Mouse (Mus musculus) hindbrain, embryonic 12.5 days (tissue): Measurements from ENCODE around the gene Fsd2. TPM values are rescaled to one million over a fixed set of nuclear protein-coding genes. Genes with fewer than 3 reads are reported as not detected.
A peak's percentile ranks its signal among the peaks of the same experiment; 100 is the strongest.

Source experiments
- ATAC-seq: fragments of 200-750 bp; cut with Nextera tagmentation; 2 replicates; pipeline ENCODE4 v1.8.0; 2017; ENCODE audit warnings: moderate TSS enrichment; ENCODE audit not compliant: low FRiP score
- H3K27ac ChIP-seq: fragments of 300-500 bp; sonication (generic); 2 replicates; pipeline ENCODE4 v1.5.1; 2016; ENCODE audit warnings: mild to moderate bottlenecking
- H3K27me3 ChIP-seq: fragments of 300-500 bp; sonication (generic); 2 replicates; pipeline ENCODE4 v1.6.1; 2016; ENCODE audit warnings: mild to moderate bottlenecking
- H3K36me3 ChIP-seq: fragments of 300-500 bp; sonication (generic); 2 replicates; pipeline ENCODE4 v1.6.1; 2016; ENCODE audit warnings: mild to moderate bottlenecking
- H3K4me1 ChIP-seq: fragments of 300-500 bp; sonication (generic); 2 replicates; pipeline ENCODE4 v1.6.1; 2016
- H3K4me2 ChIP-seq: fragments of 300-500 bp; sonication (generic); replicated peaks from 2 replicates; pipeline ENCODE4 v1.6.1; 2016; ENCODE audit warnings: mild to moderate bottlenecking
- H3K4me3 ChIP-seq: fragments of 300-500 bp; sonication (generic); 2 replicates; pipeline ENCODE4 v1.5.1; 2016; ENCODE audit warnings: mild to moderate bottlenecking
- H3K9ac ChIP-seq: fragments of 300-500 bp; sonication (generic); 2 replicates; pipeline ENCODE4 v1.6.1; 2016; ENCODE audit warnings: mild to moderate bottlenecking, moderate library complexity
- H3K9me3 ChIP-seq: fragments of 300-500 bp; sonication (generic); replicated peaks from 2 replicates; pipeline ENCODE4 v1.6.1; 2016; ENCODE audit warnings: mild to moderate bottlenecking
- WGBS: fragments of 180-500 bp; shearing (Covaris S2); methylation state at CpG from one replicate; pipeline ENCODE4 v1.1.7; 2016; 5-methylcytosine and 5-hydroxymethylcytosine counted together
- polyA plus RNA-seq: library from polyadenylated mRNA; unstranded; fragments of >200 nt; fragmentation: Nextera tagmentation; extraction: Ambion mirVana; gene quantifications from 2 replicates; pipeline ENCODE4 v1.2.1, GENCODE M21; 2016

The Fsd2 gene
- polyA plus RNA-seq, 1 experiment from 2014 or later = 0.53 TPM

- peak; percentile 100 for ATAC-seq
- H3K36me3 ChIP-seq = peaks cover 12% of the 10 kb centered on the region
- under 1% methylated on average over 88 of the region's 96 CpGs for WGBS
- peak within 1 kb of the TSS; percentile 97 for H3K27ac ChIP-seq
- no peaks in the 10 kb centered on the region for H3K27me3 ChIP-seq
- H3K9me3 ChIP-seq = no peaks in the 10 kb centered on the region
- peak within 1 kb of the TSS; percentile 75 for H3K4me3 ChIP-seq
- peaks cover 16% of the 10 kb centered on the region for H3K4me1 ChIP-seq
- H3K9ac ChIP-seq = peak within 1 kb of the TSS; percentile 89
- peak within 1 kb of the TSS; percentile 59 for H3K4me2 ChIP-seq
Measured at GRCm38 (mm10) chr7:81571108-81571940, 4.6 kb upstream of the Fsd2 start, which contains the start of gene Whamm. Whamm (plus strand) TSS chr7:81571266.

GRCm38 (mm10) chr7:81570752-81571107, 4.0 kb upstream of the Fsd2 start:
- Histone ChIP-seq H3K9ac (no peak overlapping the region), H3K9me3 (no peaks in the 10 kb centered on the region), H3K4me3 (peak overlapping the region; percentile 75), H3K4me1 (peaks cover 17% of the 10 kb centered on the region), H3K27me3 (no peaks in the 10 kb centered on the region), H3K36me3 (peaks cover 8% of the 10 kb centered on the region), H3K27ac (no peak overlapping the region), H3K4me2 (peak overlapping the region; percentile 59)
- 4% methylated on average over 5 of the region's 5 CpGs for WGBS
- ATAC-seq = no peak

GRCm38 (mm10) chr7:81570271-81570670, 3.5 kb upstream of the Fsd2 start:
- Histone ChIP-seq H3K36me3 (peaks cover 5% of the 10 kb centered on the region), H3K9ac (no peak overlapping the region), H3K9me3 (no peaks in the 10 kb centered on the region), H3K4me3 (no peak overlapping the region), H3K27me3 (no peaks in the 10 kb centered on the region), H3K4me1 (peaks cover 22% of the 10 kb centered on the region), H3K4me2 (no peak overlapping the region), H3K27ac (no peak overlapping the region)
- WGBS = 93% methylated on average over 3 of the region's 3 CpGs
- ATAC-seq = no peak

DNA sequence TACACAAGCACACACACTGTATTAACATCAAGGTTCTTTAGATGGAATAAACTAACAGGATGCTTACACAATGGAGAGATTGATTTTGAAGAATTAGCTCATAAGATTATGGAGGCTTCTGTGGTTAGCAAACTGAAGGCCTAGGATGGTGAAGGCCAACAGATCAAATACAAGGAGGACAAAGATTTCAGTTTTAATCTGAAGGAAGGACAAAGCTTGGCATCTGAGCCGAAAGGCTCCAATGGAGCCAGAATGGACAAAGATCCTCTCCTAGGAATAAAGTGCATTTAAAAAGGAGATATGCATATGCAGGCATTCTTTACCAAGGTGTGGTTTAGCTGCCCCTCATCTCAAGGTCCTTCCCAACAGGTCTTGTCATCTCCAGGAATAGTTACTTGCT, 3.1 kb upstream of the Fsd2 start:
- no peak overlapping the region for H3K9ac ChIP-seq
- no peaks in the 10 kb centered on the region for H3K9me3 ChIP-seq
- peaks cover under 1% of the 10 kb centered on the region; the same call in 1 of the 2 replicates for H3K36me3 ChIP-seq
- no peak for ATAC-seq
- H3K4me3 ChIP-seq = no peak overlapping the region
- H3K27ac ChIP-seq = no peak overlapping the region
- no peak overlapping the region for H3K4me2 ChIP-seq
- 100% methylated on average over 1 of the region's 1 CpGs for WGBS
- no peaks in the 10 kb centered on the region for H3K27me3 ChIP-seq
- peaks cover 22% of the 10 kb centered on the region for H3K4me1 ChIP-seq

DNA sequence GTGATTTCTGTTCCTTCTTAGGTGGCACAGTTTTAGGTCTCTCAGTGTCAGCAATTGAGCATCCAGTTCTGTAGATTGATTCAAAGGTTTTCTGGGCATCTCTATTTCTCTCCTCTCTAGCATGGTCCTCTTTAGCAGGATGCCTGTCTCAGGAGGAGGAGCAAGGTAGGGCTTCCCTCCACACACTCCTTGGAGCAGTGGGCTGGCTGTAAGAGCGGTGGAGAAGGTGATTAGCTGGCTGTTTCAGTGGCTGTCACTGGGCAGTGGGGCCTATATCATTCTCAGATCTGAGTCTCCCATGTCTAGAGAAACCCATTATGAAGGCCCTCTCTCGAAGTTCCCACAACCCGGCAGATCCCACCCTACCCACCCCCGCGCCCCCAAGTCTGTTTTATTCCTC, 652 bp upstream of the Fsd2 start:
- H3K9ac ChIP-seq = no peak overlapping the region
- no peak overlapping the region for H3K4me3 ChIP-seq
- no peak for ATAC-seq
- no peak overlapping the region for H3K27ac ChIP-seq
- no peaks in the 10 kb centered on the region for H3K27me3 ChIP-seq
- no peaks in the 10 kb centered on the region for H3K9me3 ChIP-seq
- WGBS = 91% methylated on average over 5 of the region's 5 CpGs
- H3K4me2 ChIP-seq = no peak overlapping the region
- no peaks in the 10 kb centered on the region for H3K36me3 ChIP-seq
- H3K4me1 ChIP-seq = peaks cover 10% of the 10 kb centered on the region; the same call in 1 of the 2 replicates

DNA sequence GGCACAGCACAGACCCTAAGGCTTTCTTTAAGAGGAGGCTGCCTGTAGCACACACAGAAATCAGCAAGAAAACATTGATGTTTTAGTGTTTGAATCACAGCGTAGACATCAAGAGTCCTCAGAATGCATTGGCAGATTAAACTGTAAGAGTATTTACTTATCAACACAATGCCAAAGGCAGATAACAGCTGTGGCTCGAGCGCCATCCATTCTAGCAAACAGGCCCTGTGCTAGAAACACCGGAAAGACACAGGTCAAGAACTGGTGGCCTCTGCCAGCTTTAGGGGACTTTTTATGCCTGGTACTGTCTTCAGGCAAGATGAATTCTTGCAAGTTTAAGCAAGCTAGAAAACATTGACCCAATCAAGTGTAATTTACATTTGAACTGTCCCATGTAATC, 412 bp downstream of the Fsd2 start:
- no peak overlapping the region for H3K4me2 ChIP-seq
- H3K9ac ChIP-seq = no peak overlapping the region
- 0 out of 2 replicates have a peak, but pooled peaks cover 5% of the 10 kb centered on the region for H3K4me1 ChIP-seq
- no peaks in the 10 kb centered on the region for H3K9me3 ChIP-seq
- WGBS = 87% methylated on average over 4 of the region's 4 CpGs
- H3K4me3 ChIP-seq = no peak overlapping the region
- H3K36me3 ChIP-seq = no peaks in the 10 kb centered on the region
- no peak for ATAC-seq
- H3K27ac ChIP-seq = 0 out of 2 replicates have a peak overlapping the region, but pooled peaks have one; percentile 48
- no peaks in the 10 kb centered on the region for H3K27me3 ChIP-seq

- no peaks in the 10 kb centered on the region for H3K27me3 ChIP-seq
- H3K4me1 ChIP-seq = peaks cover 5% of the 10 kb centered on the region; the same call in 1 of the 2 replicates
- H3K9ac ChIP-seq = 0 out of 2 replicates have a peak overlapping the region, but pooled peaks have one; percentile 19
- no peaks in the 10 kb centered on the region for H3K9me3 ChIP-seq
- H3K36me3 ChIP-seq = no peaks in the 10 kb centered on the region
- no peak overlapping the region for H3K4me3 ChIP-seq
- no peak overlapping the region for H3K4me2 ChIP-seq
- 52% methylated on average over 7 of the region's 7 CpGs for WGBS
- ATAC-seq = no peak
- H3K27ac ChIP-seq = peak overlapping the region; percentile 48
Measured at GRCm38 (mm10) chr7:81565381-81566055, 1.2 kb downstream of the Fsd2 start.

DNA sequence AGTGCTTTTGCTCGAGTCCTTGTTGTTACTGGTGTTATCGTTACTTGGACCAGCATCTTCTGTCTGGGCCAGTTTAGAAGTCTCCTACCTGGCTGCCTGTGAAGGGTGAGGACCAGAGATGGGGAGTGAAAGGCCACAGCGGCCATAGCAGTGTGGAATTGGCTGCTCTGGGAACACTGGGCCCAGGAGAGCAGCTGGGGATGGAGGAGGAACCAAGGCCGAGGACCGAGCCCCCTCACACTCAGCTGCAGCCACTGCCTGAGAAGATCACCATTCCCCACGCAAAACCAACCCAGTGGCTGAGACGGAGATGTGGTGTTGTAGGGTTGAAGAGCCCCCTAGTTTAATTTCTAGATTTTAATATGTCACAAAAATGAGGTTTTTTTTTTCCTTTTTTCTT, 2.0 kb downstream of the Fsd2 start:
- 76% methylated on average over 7 of the region's 7 CpGs for WGBS
- H3K4me3 ChIP-seq = no peak overlapping the region
- no peak for ATAC-seq
- H3K36me3 ChIP-seq = no peaks in the 10 kb centered on the region
- H3K9ac ChIP-seq = no peak overlapping the region
- no peaks in the 10 kb centered on the region for H3K9me3 ChIP-seq
- no peak overlapping the region for H3K4me2 ChIP-seq
- H3K27ac ChIP-seq = no peak overlapping the region; the same call in 1 of the 2 replicates
- H3K27me3 ChIP-seq = no peaks in the 10 kb centered on the region
- H3K4me1 ChIP-seq = peaks cover 5% of the 10 kb centered on the region; the same call in 1 of the 2 replicates

GRCm38 (mm10) chr7:81563506-81564015, 3.2 kb downstream of the Fsd2 start:
- WGBS = 85% methylated on average over 4 of the region's 4 CpGs
- Histone ChIP-seq H3K36me3 (no peaks in the 10 kb centered on the region), H3K4me3 (no peak overlapping the region), H3K27me3 (no peaks in the 10 kb centered on the region), H3K9ac (no peak overlapping the region), H3K9me3 (no peaks in the 10 kb centered on the region), H3K4me1 (peaks cover 5% of the 10 kb centered on the region; the same call in 1 of the 2 replicates), H3K27ac (no peak overlapping the region), H3K4me2 (no peak overlapping the region)
- ATAC-seq = no peak

DNA sequence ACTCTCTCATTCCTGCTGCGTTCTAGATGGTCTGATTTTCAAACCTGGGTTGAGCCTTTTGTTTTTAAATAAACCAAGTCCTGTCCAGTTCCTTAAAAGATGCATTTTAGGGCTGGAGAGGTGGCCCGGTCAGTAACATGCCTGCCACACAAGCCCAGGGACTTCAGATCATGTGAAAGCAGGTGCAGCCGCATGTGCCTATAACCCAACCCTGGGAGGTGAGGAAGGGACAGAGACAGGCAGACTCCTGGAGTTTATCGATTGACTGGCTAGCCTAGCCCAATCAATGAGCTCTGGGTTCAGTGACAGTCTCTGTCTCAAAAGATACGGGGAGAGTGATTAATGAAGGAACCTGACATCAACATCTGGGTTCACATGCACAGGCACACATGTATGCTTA, 5.5 kb downstream of the Fsd2 start:
- H3K27ac ChIP-seq = peak overlapping the region; percentile 68
- H3K9me3 ChIP-seq = no peaks in the 10 kb centered on the region
- no peaks in the 10 kb centered on the region for H3K36me3 ChIP-seq
- H3K27me3 ChIP-seq = no peaks in the 10 kb centered on the region
- no peak for ATAC-seq
- H3K4me3 ChIP-seq = no peak overlapping the region
- H3K4me1 ChIP-seq = peaks cover 5% of the 10 kb centered on the region; the same call in 1 of the 2 replicates
- WGBS = 68% methylated on average over 5 of the region's 5 CpGs
- no peak overlapping the region for H3K4me2 ChIP-seq
- H3K9ac ChIP-seq = no peak overlapping the region

DNA sequence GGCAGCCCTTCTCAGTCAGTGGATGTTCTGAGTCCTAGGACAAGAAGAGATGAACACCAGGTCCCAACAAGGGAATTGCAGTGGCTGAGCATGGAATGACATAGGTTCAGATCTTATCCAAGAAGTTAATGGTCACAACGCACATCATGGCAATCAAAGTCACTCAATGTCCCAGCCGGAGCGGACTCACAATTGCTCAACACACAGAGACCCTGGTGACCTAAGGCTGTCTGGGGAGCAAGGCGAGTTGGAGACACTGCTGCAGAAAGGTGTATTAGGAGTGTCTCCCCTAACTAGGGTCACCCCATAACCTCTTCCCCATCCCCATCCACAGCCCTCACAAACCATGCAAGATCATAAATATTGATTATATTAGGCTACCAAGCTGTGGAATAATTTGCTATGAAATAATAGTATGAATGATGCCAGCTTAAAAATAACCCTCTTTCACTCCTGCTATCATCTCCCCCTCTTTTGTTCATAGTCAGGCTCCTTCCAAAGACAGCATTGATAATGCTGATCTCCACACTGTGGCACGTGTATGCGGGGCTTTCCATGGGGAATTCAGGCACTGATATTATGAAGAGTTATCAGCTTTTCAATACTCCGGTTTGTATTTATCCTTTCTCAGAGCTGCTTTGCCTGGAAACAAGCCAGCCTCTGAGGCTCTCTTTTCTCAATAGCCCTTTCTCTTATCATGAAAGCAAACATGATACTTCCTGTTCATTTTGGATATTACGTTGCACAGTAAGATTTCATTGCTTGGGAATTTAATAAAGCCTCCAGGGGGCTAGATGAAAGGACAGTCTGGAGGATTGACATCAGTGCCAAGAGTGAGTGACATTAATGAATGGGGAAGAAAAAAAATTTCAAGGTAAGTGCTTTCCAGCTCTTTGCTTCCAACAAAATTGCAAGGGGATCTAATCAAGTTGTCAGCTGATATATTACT, 6.4 kb downstream of the Fsd2 start:
- 0 out of 2 replicates have a peak, but pooled peaks have one; percentile 19 for ATAC-seq
- WGBS = 65% methylated on average over 8 of the region's 8 CpGs
- no peaks in the 10 kb centered on the region for H3K36me3 ChIP-seq
- no peak overlapping the region for H3K9ac ChIP-seq
- H3K4me2 ChIP-seq = no peak overlapping the region
- H3K9me3 ChIP-seq = no peaks in the 10 kb centered on the region
- H3K4me3 ChIP-seq = no peak overlapping the region
- H3K27me3 ChIP-seq = no peaks in the 10 kb centered on the region
- peaks cover under 1% of the 10 kb centered on the region; the same call in 1 of the 2 replicates for H3K4me1 ChIP-seq
- peak overlapping the region; percentile 23 for H3K27ac ChIP-seq
